Mouse (Mus musculus): ENCODE data around the gene Pxk. TPM values are rescaled to one million over a fixed set of nuclear protein-coding genes. Genes with fewer than 3 reads are reported as not detected.
A peak's percentile ranks its signal among the peaks of the same experiment; 100 is the strongest.
"Not testable (repeated sequence)": the region's sequence is repeated elsewhere in the genome, so short reads cannot be mapped to it uniquely, and the experiment has no call there.

The Pxk gene
- polyA plus RNA-seq, 1 experiment from 2014 or later = 39.0 TPM

DNA sequence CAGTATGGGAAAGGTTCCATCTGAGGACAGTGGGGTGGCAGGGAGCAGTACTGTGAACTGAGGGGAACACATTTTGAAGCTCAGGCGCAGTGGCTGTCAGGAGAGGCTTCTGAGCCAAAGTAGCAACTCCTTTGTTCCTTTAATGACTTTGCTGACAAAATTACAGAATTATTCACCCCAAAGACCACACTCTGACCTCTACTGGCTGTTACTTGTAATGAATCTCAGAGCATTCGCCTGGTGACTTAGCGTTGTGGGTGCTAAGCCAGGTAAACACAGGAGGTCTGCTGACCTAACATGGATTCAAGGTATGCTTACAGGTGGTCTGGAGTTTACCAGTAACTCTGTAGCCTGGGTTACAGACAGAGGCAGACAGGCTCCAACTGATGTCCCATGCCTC lies 58.9 kb downstream of the Pxk start:
- H3K36me3 ChIP-seq = peaks cover 12% of the 10 kb centered on the region; the same call in 1 of the 2 replicates
- WGBS = 35% methylated on average over 3 of the region's 3 CpGs
- no peak overlapping the region for H3K27ac ChIP-seq
- no peaks in the 10 kb centered on the region for H3K9me3 ChIP-seq
- no peaks in the 10 kb centered on the region for H3K27me3 ChIP-seq (replicated peaks)
- H3K4me1 ChIP-seq = no peaks in the 10 kb centered on the region
- H3K4me3 ChIP-seq (replicated peaks) = no peak overlapping the region
- H3K4me2 ChIP-seq = no peak overlapping the region
- ATAC-seq (ENCODE audit: insufficient read depth, low FRiP score, low read depth) = no peak
- no peak overlapping the region for H3K9ac ChIP-seq

DNA sequence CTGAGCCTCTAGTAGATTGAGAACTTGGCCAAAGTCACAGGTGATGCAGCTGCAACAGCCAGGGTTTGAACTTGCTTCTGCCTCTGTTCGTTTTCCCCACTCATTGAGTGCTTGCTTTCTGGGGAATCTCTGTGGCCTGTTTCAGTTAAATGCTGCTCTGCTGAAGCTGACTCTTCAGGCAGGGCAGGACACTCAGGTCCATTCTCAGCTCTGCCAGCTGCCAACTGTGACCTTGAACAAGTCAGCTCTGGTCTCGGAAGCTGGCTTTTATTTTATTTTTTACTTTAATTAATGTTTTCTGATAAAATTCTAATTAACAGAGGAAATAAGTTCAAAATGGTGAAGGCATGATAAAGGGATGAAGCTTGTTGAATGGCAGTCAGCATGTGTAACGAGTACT lies 60.7 kb downstream of the Pxk start:
- WGBS = 82% methylated on average over 3 of the region's 3 CpGs
- peaks cover 14% of the 10 kb centered on the region; the same call in 1 of the 2 replicates for H3K36me3 ChIP-seq
- no peak overlapping the region for H3K4me3 ChIP-seq (replicated peaks)
- no peak for ATAC-seq (ENCODE audit: insufficient read depth, low FRiP score, low read depth)
- H3K4me2 ChIP-seq = no peak overlapping the region
- no peaks in the 10 kb centered on the region for H3K4me1 ChIP-seq
- no peaks in the 10 kb centered on the region for H3K9me3 ChIP-seq
- no peak overlapping the region for H3K27ac ChIP-seq
- no peak overlapping the region for H3K9ac ChIP-seq
- no peaks in the 10 kb centered on the region for H3K27me3 ChIP-seq (replicated peaks)

DNA sequence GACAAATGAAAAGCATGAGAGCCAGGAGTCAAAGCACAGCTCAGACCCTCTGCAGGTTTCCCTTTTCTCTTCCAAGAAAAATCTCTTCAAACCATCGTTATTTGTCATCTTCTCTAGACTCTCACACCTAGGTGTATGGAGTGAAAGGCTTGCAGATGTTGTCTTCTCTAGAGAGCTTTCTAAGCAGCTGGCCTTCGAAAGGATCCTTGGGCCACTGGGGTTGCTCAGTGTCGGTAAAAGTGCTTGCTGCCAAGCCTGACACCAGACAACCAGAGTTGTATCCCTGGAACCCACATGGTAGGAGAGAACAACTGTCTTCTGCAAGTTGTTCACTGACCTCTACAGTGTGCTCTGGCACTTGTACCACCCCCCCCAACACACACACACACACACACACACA lies 61.1 kb downstream of the Pxk start:
- WGBS = 85% methylated on average over 3 of the region's 3 CpGs

GRCm38 (mm10) chr14:8161777-8162176 lies 63.8 kb downstream of the Pxk start:
- Histone ChIP-seq H3K4me1 (no peaks in the 10 kb centered on the region), H3K9me3 (no peaks in the 10 kb centered on the region), H3K36me3 (peaks cover 31% of the 10 kb centered on the region), H3K9ac (no peak overlapping the region), H3K27ac (no peak overlapping the region), H3K4me2 (no peak overlapping the region), H3K4me3 (replicated peaks) (no peak overlapping the region), H3K27me3 (replicated peaks) (no peaks in the 10 kb centered on the region)
- WGBS = 90% methylated on average over 2 of the region's 2 CpGs
- ATAC-seq (ENCODE audit: insufficient read depth, low FRiP score, low read depth) = no peak

More for the DNA sequence above, 61.1 kb downstream of the Pxk start:
- Histone ChIP-seq H3K9me3 (no peaks in the 10 kb centered on the region), H3K36me3 (peaks cover 18% of the 10 kb centered on the region), H3K9ac (no peak overlapping the region), H3K4me2 (no peak overlapping the region), H3K4me1 (no peaks in the 10 kb centered on the region), H3K4me3 (replicated peaks) (no peak overlapping the region), H3K27ac (no peak overlapping the region), H3K27me3 (replicated peaks) (no peaks in the 10 kb centered on the region)
- ATAC-seq (ENCODE audit: insufficient read depth, low FRiP score, low read depth) = no peak

GRCm38 (mm10) chr14:8164463-8164862 lies 66.5 kb downstream of the Pxk start:
- no peak overlapping the region for H3K27ac ChIP-seq
- ATAC-seq (ENCODE audit: insufficient read depth, low FRiP score, low read depth) = no peak
- WGBS = 81% methylated on average over 7 of the region's 7 CpGs
- H3K27me3 ChIP-seq (replicated peaks) = no peaks in the 10 kb centered on the region
- H3K4me1 ChIP-seq = no peaks in the 10 kb centered on the region
- H3K9me3 ChIP-seq = no peaks in the 10 kb centered on the region
- H3K4me2 ChIP-seq = no peak overlapping the region
- H3K36me3 ChIP-seq = peaks cover 54% of the 10 kb centered on the region
- H3K4me3 ChIP-seq (replicated peaks) = no peak overlapping the region
- H3K9ac ChIP-seq = no peak overlapping the region

- peak; percentile 99 for ATAC-seq (ENCODE audit: insufficient read depth, low FRiP score, low read depth)
- WGBS = under 1% methylated on average over 64 of the region's 64 CpGs
These were observed 74.7 kb downstream of the Pxk start, which contains the start of gene Pdhb for GRCm38 (mm10) chr14:8172507-8173410. Pdhb (minus strand) TSS chr14:8173025.

DNA sequence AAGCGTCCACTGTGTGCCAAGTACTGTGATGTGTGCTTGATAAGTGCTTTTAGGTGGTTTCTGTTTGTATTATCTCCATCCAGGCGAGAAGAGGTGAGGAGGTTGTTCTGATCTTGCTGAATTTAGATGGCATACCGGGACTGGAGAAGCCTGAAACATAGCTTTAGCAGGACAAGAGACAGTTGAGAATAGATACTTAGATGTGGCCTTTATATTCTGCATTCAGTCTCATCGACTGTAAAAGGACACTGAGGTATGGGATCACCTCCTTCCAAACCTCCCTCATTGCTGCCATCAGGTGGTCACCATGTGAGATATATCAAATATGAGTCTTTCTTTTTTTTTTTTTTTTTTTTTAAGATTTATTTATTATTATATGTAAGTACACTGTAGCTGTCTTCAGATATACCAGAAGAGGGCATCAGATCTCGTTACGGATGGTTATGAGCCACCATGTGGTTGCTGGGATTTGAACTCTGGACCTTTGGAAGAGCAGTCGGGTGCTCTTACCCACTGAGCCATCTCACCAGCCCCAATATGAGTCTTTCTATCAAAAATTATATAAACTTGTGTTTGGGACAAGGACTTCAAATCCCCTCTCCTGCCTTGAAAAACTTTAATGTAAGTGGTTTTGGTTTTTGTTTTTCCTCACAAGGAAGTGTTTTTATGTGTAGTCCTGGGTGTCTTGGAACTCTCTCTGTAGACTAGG lies 75.7 kb downstream of the Pxk start:
- H3K27me3 ChIP-seq (replicated peaks); H3K4me1 ChIP-seq; H3K9me3 ChIP-seq; ATAC-seq (ENCODE audit: insufficient read depth, low FRiP score, low read depth): not testable (repeated sequence)
- Histone ChIP-seq H3K4me2 (peak overlapping the region; percentile 89), H3K36me3 (peaks cover 12% of the 10 kb centered on the region; the same call in 1 of the 2 replicates), H3K4me3 (replicated peaks) (peak overlapping the region; percentile 98), H3K27ac (peak overlapping the region; percentile 84), H3K9ac (peak overlapping the region; percentile 30; the same call in 1 of the 2 replicates)
- WGBS = 32% methylated on average over 7 of the region's 7 CpGs

More at GRCm38 (mm10) chr14:8172507-8173410, 74.7 kb downstream of the Pxk start, which contains the start of gene Pdhb:
- Histone ChIP-seq H3K9me3 (no peaks in the 10 kb centered on the region), H3K4me1 (peaks cover 6% of the 10 kb centered on the region; the same call in 1 of the 2 replicates), H3K4me2 (peak within 1 kb of the TSS; percentile 89), H3K4me3 (replicated peaks) (peak within 1 kb of the TSS; percentile 98), H3K27me3 (replicated peaks) (no peaks in the 10 kb centered on the region), H3K27ac (peak within 1 kb of the TSS; percentile 86), H3K36me3 (peaks cover 20% of the 10 kb centered on the region; the same call in 1 of the 2 replicates), H3K9ac (peak within 1 kb of the TSS; percentile 91)

- Histone ChIP-seq H3K27ac (no peak overlapping the region), H3K27me3 (replicated peaks) (no peaks in the 10 kb centered on the region), H3K9ac (no peak overlapping the region), H3K9me3 (no peaks in the 10 kb centered on the region), H3K4me2 (no peak overlapping the region), H3K4me3 (replicated peaks) (no peak overlapping the region), H3K36me3 (0 out of 2 replicates have a peak, but pooled peaks cover 2% of the 10 kb centered on the region), H3K4me1 (peaks cover 6% of the 10 kb centered on the region; the same call in 1 of the 2 replicates)
- WGBS = 83% methylated on average over 5 of the region's 5 CpGs
- ATAC-seq (ENCODE audit: insufficient read depth, low FRiP score, low read depth) = no peak
These were observed 76.6 kb downstream of the Pxk start for GRCm38 (mm10) chr14:8174634-8175033.

DNA sequence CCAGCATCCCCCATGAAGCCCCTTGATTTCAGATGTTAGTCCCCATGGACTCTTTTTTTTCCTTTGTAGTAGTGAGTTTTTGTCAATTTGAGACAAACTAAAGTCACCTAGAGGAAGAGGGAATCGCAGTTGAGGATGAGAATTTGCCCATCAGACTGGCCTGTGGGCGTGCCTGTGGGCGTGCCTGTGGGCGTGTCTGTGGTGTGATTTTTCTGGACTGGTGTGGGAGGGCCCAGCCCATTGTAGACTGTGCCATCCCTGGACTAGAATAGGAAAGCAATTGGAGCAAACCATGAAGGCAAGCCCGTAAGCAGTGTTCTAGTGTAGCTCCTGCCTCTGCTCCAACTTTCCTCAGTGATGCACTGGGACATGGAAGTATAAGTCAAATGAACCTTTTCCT lies 78.2 kb downstream of the Pxk start:
- Histone ChIP-seq H3K27ac (no peak overlapping the region), H3K27me3 (replicated peaks) (no peaks in the 10 kb centered on the region), H3K4me2 (no peak overlapping the region), H3K4me3 (replicated peaks) (no peak overlapping the region), H3K36me3 (no peaks in the 10 kb centered on the region), H3K9me3 (no peaks in the 10 kb centered on the region), H3K4me1 (peaks cover 6% of the 10 kb centered on the region; the same call in 1 of the 2 replicates), H3K9ac (no peak overlapping the region)
- 59% methylated on average over 5 of the region's 5 CpGs for WGBS
- no peak for ATAC-seq (ENCODE audit: insufficient read depth, low FRiP score, low read depth)

DNA sequence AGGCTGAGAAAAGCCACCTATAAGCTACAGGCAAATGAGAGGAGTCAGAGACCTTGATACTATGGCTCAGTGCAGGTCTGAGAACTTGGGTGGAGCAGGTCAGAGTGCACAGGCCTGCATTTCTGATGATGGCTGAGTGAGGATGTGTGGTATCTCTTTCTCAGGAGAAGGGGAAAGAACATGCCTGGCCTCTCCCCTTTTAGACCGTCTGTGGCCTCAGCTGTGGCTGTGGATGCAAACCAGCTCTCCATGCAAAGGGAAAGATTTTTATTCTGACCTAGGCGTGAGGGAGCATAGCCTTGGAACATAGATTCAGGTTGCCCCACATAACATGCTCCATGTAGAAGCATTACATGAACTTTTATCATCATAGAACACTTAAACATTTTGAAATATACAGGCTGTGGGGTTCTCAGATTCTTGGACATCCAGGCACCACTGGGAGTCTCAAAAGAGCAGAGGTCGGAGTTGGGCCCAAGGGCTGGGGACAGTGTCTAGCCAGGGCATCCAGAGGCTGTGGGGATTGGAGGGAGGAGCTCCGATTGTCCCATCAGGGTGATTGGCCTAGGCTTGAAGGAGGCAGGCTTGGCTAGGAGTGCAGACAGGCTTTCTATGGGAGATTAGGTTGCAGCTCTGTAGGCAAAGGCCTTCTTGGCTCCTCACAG lies 82.5 kb downstream of the Pxk start:
- ATAC-seq (ENCODE audit: insufficient read depth, low FRiP score, low read depth) = no peak
- H3K9me3 ChIP-seq = no peaks in the 10 kb centered on the region
- no peak overlapping the region for H3K4me2 ChIP-seq
- H3K36me3 ChIP-seq = no peaks in the 10 kb centered on the region
- 69% methylated on average over 4 of the region's 4 CpGs for WGBS
- H3K4me1 ChIP-seq = no peaks in the 10 kb centered on the region
- no peak overlapping the region for H3K27ac ChIP-seq
- no peak overlapping the region for H3K9ac ChIP-seq
- no peak overlapping the region for H3K4me3 ChIP-seq (replicated peaks)
- no peaks in the 10 kb centered on the region for H3K27me3 ChIP-seq (replicated peaks)

- WGBS = 56% methylated on average over 3 of the region's 3 CpGs
- Histone ChIP-seq H3K36me3 (no peaks in the 10 kb centered on the region), H3K9ac (no peak overlapping the region), H3K9me3 (no peaks in the 10 kb centered on the region), H3K4me1 (no peaks in the 10 kb centered on the region), H3K27ac (no peak overlapping the region), H3K4me3 (replicated peaks) (no peak overlapping the region), H3K4me2 (no peak overlapping the region), H3K27me3 (replicated peaks) (no peaks in the 10 kb centered on the region)
- no peak for ATAC-seq (ENCODE audit: insufficient read depth, low FRiP score, low read depth)
These were observed 85.3 kb downstream of the Pxk start for GRCm38 (mm10) chr14:8183330-8183729.
